Mouse (Mus musculus): ENCODE data around the gene Ints6.

Ints6 gene

GRCm38 (mm10) chr14:62627951-62628350 is 133.0 kb downstream of the Ints6 start:
- DNase-seq (ENCODE audit: low spot score in 2 of 2), result no peak
